Mouse (Mus musculus) heart, embryonic 10.5 days (tissue): ENCODE data around the gene Syne4. TPM values are rescaled to one million over a fixed set of nuclear protein-coding genes. Genes with fewer than 3 reads are reported as not detected.

ENCODE experiments used
- DNase-seq: peaks from one replicate; pipeline ENCODE4 v3.0.0-alpha.2; 2017; ENCODE audit warnings: low spot score
- H3K27ac ChIP-seq: fragments of 300-500 bp; sonication (generic); 2 replicates; pipeline ENCODE4 v1.5.1; 2016; ENCODE audit warnings: mild to moderate bottlenecking
- H3K27me3 ChIP-seq: fragments of 300-500 bp; sonication (generic); 2 replicates; pipeline ENCODE4 v1.6.1; 2016; ENCODE audit warnings: mild to moderate bottlenecking; ENCODE audit not compliant: poor library complexity, insufficient read depth, severe bottlenecking
- H3K36me3 ChIP-seq: fragments of 300-500 bp; sonication (generic); 2 replicates; pipeline ENCODE4 v1.6.1; 2016; ENCODE audit warnings: mild to moderate bottlenecking, moderate library complexity
- H3K4me1 ChIP-seq: fragments of 300-500 bp; sonication (generic); 2 replicates; pipeline ENCODE4 v1.6.1; 2016; ENCODE audit warnings: mild to moderate bottlenecking
- H3K4me3 ChIP-seq: fragments of 300-500 bp; sonication (generic); 2 replicates; pipeline ENCODE4 v1.5.1; 2016; ENCODE audit warnings: mild to moderate bottlenecking, moderate library complexity
- H3K9me3 ChIP-seq: fragments of 300-500 bp; sonication (generic); 2 replicates; pipeline ENCODE4 v1.6.1; 2016; ENCODE audit warnings: mild to moderate bottlenecking, moderate library complexity
- WGBS: fragments of 180-500 bp; shearing (Covaris S2); methylation state at CpG from one replicate; pipeline ENCODE4 v1.1.7; 2016; 5-methylcytosine and 5-hydroxymethylcytosine counted together
- polyA plus RNA-seq: library from polyadenylated mRNA; unstranded; fragments of >200 nt; fragmentation: Nextera tagmentation; extraction: Ambion mirVana; gene quantifications from 2 replicates; pipeline ENCODE4 v1.2.1, GENCODE M21; 2016

Syne4 gene
- polyA plus RNA-seq, 1 experiment from 2014 or later: 43.1 TPM

DNA sequence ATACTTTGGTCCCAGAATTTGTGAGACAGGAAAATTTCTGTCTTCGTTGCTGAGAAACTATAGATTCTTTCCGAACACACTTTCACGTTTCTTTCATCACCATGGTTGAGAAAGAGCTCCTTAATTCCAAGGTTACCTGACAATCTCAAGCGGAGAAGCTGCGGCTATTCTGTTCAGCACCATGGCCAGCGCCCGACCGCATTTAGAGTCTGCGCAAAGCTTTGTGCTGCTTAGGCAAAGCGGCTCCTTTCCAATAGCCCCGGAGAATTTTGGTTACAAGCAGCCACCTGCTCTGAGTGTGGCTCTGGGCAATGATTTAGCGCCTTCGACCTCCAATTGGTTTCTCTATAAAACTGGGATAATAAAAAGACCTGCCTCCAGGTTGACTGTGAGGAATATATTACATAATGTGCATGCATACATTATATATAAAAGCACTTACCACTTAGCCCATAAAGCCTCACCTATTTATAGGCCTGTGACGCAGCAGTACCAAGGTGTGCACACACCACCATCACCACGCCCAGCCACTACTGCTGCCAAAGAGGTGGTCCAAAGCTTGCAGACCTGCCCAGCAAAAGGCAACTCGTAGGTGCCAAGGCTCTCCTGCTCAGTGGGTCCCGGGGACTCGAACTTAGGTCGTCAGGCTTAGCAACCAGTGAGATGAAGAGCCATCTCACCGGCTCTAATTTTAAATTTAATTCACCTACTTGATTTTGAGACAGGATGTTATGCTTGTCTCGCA is 32.2 kb downstream of the Syne4 start:
- Histone ChIP-seq H3K4me3 (no peak overlapping the region), H3K4me1 (no peaks in the 10 kb centered on the region), H3K27ac (no peak overlapping the region), H3K9me3 (no peaks in the 10 kb centered on the region), H3K36me3 (no peaks in the 10 kb centered on the region), H3K27me3 (peaks cover 46% of the 10 kb centered on the region)
- no peak for DNase-seq
- WGBS: 24% methylated on average over 21 of the region's 21 CpGs

- 2% methylated on average over 30 of the region's 30 CpGs for WGBS
- H3K27ac ChIP-seq: no peak overlapping the region
- H3K27me3 ChIP-seq: peaks cover 51% of the 10 kb centered on the region
- H3K36me3 ChIP-seq: no peaks in the 10 kb centered on the region
- no peak for DNase-seq
- no peaks in the 10 kb centered on the region for H3K9me3 ChIP-seq
- H3K4me3 ChIP-seq: no peak overlapping the region
- no peaks in the 10 kb centered on the region for H3K4me1 ChIP-seq
Measured at GRCm38 (mm10) chr7:30347828-30348227, 33.2 kb downstream of the Syne4 start.

- peaks cover 61% of the 10 kb centered on the region for H3K27me3 ChIP-seq
- no peak for DNase-seq
- no peak overlapping the region for H3K27ac ChIP-seq
- H3K36me3 ChIP-seq: peaks cover 4% of the 10 kb centered on the region; the same call in 1 of the 2 replicates
- H3K4me3 ChIP-seq: no peak overlapping the region
- no peaks in the 10 kb centered on the region for H3K4me1 ChIP-seq
- WGBS: 22% methylated on average over 6 of the region's 6 CpGs
- no peaks in the 10 kb centered on the region for H3K9me3 ChIP-seq
Measured at GRCm38 (mm10) chr7:30353279-30353822, 38.7 kb downstream of the Syne4 start.

DNA sequence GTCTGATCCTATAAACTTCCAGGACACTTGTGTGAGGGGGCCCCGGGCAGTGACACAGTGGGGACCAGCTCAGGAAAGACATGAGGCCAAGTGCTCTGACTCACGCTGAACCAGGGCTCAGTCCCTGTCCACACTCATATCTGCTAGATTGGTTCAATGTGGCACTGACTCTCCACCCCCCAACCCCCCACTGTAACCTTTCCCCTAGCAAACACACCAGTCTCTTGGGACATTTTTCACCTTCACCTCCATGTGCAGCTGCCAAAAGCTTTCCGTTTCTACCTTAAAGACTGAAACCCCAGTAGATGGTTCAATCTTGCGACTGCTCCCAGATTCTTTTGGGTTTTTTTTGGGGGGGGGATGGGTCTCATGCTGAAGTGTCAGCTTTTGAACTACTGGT is 39.5 kb downstream of the Syne4 start:
- H3K27me3 ChIP-seq: peaks cover 54% of the 10 kb centered on the region
- H3K36me3 ChIP-seq: peaks cover 4% of the 10 kb centered on the region; the same call in 1 of the 2 replicates
- H3K4me1 ChIP-seq: no peaks in the 10 kb centered on the region
- WGBS: 63% methylated on average over 4 of the region's 4 CpGs
- H3K9me3 ChIP-seq: no peaks in the 10 kb centered on the region
- no peak overlapping the region for H3K4me3 ChIP-seq
- no peak for DNase-seq
- no peak overlapping the region for H3K27ac ChIP-seq

- H3K27me3 ChIP-seq: peaks cover 60% of the 10 kb centered on the region
- no peak overlapping the region for H3K27ac ChIP-seq
- H3K36me3 ChIP-seq: peaks cover 15% of the 10 kb centered on the region
- no peak for DNase-seq
- H3K4me1 ChIP-seq: peaks cover 22% of the 10 kb centered on the region
- no peak overlapping the region for H3K4me3 ChIP-seq
- WGBS: 74% methylated on average over 7 of the region's 7 CpGs
- no peaks in the 10 kb centered on the region for H3K9me3 ChIP-seq
Measured at GRCm38 (mm10) chr7:30358378-30359186, 44.0 kb downstream of the Syne4 start.

GRCm38 (mm10) chr7:30359276-30359865 is 44.8 kb downstream of the Syne4 start:
- no peaks in the 10 kb centered on the region for H3K9me3 ChIP-seq
- no peak for DNase-seq
- peaks cover 15% of the 10 kb centered on the region for H3K36me3 ChIP-seq
- 78% methylated on average over 31 of the region's 31 CpGs for WGBS
- no peak overlapping the region for H3K4me3 ChIP-seq
- H3K4me1 ChIP-seq: peaks cover 22% of the 10 kb centered on the region
- H3K27ac ChIP-seq: no peak overlapping the region
- peaks cover 68% of the 10 kb centered on the region for H3K27me3 ChIP-seq

- Histone ChIP-seq H3K4me3 (no peak overlapping the region), H3K9me3 (no peaks in the 10 kb centered on the region), H3K27me3 (peaks cover 68% of the 10 kb centered on the region), H3K4me1 (peaks cover 22% of the 10 kb centered on the region), H3K36me3 (peaks cover 15% of the 10 kb centered on the region), H3K27ac (no peak overlapping the region)
- DNase-seq: no peak
- 83% methylated on average over 17 of the region's 17 CpGs for WGBS
Measured at GRCm38 (mm10) chr7:30360028-30360427, 45.4 kb downstream of the Syne4 start.

DNA sequence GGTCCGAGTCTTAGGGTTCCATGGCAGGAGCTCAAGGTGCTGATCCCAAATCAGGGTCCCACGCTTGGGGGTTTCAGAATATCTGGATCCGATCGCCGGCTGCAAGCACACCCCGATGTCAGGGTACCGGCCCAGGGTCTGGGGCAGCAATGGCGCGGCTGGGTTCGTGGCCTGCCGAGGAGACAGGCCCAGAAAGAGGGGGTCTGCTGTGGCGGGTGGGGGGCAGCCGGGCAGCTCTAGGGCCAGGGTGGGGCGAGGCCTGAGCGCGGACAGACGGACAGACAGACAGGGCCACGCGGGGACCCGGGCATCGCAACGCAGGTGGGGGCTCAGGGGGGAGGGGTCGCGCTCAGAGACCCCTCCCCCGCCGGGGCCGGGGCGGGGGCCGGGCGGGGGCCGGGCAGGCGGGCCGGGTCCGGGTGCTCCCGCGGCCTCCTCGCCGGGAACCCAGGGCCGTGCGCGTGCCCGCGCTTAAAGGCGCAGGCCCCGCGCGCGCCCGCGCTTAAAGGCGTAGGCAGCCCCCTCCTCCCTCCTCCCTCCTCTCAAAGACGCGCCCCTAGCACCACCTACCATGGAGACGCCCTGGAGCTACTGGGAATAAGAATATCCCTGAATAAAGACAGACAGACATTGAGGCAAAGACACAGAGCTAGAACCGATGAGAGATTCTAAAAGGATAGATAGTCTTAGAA is 48.2 kb downstream of the Syne4 start, which contains the start of gene Lrfn3:
Gene Lrfn3, minus strand, starts transcription at position 121 of the 692 bp plus-strand sequence.
- 2% methylated on average over 45 of the region's 55 CpGs for WGBS
- H3K36me3 ChIP-seq: peaks cover 11% of the 10 kb centered on the region
- peaks cover 62% of the 10 kb centered on the region for H3K27me3 ChIP-seq
- H3K4me3 ChIP-seq: peak within 1 kb of the TSS; percentile 80
- H3K4me1 ChIP-seq: peaks cover 22% of the 10 kb centered on the region
- no peaks in the 10 kb centered on the region for H3K9me3 ChIP-seq
- H3K27ac ChIP-seq: peak within 1 kb of the TSS; percentile 87
- DNase-seq: no peak

- H3K9me3 ChIP-seq: no peaks in the 10 kb centered on the region
- WGBS: 62% methylated on average over 6 of the region's 6 CpGs
- peaks cover 60% of the 10 kb centered on the region for H3K27me3 ChIP-seq
- H3K36me3 ChIP-seq: peaks cover 11% of the 10 kb centered on the region
- no peak overlapping the region for H3K27ac ChIP-seq
- DNase-seq: no peak
- peak overlapping the region; percentile 80 for H3K4me3 ChIP-seq
- H3K4me1 ChIP-seq: peaks cover 22% of the 10 kb centered on the region
Measured at GRCm38 (mm10) chr7:30363344-30363738, 48.7 kb downstream of the Syne4 start.

- H3K36me3 ChIP-seq: no peaks in the 10 kb centered on the region
- no peak for DNase-seq
Measured at GRCm38 (mm10) chr7:30367466-30367865, 52.9 kb downstream of the Syne4 start.

More at GRCm38 (mm10) chr7:30367466-30367865, 52.9 kb downstream of the Syne4 start:
- 62% methylated on average over 2 of the region's 2 CpGs for WGBS
- no peaks in the 10 kb centered on the region for H3K9me3 ChIP-seq
- H3K27me3 ChIP-seq: peaks cover 29% of the 10 kb centered on the region
- H3K4me3 ChIP-seq: no peak overlapping the region
- H3K4me1 ChIP-seq: peaks cover 5% of the 10 kb centered on the region; the same call in 1 of the 2 replicates
- H3K27ac ChIP-seq: no peak overlapping the region
